Mouse (Mus musculus) liver, embryonic 14.5 days (tissue): Measurements from ENCODE around the gene Foxn3.

ENCODE experiments used
- CTCF ChIP-seq: IDR thresholded peaks from 2 replicates; pipeline ENCODE4 v1.5.1; 2016; ENCODE audit warnings: antibody characterized with exemption, low read depth, control low read depth
- EP300 ChIP-seq: IDR thresholded peaks from 2 replicates; pipeline ENCODE4 v1.6.1; 2016; ENCODE audit warnings: antibody characterized with exemption, low read depth

DNA sequence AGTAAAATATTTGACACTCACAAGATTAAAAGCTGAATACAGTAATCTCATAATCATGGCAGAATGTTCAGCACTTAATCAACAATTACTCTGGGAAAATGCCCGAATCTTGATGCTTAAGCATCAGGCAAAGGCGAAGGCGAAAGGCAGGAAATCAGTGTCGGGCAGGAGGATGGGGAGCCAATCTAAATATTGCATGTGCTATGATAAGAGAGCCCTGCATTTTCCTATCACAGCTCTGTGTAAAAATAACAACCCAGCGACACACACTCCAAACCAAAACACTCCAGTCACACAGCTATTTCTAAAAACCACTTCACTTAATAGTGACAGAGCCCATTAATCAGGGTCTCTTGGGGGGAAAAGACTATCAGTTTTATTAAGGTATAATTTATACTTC lies 305.8 kb downstream of the Foxn3 start:
- TF ChIP-seq CTCF (no peak), EP300 (no peak)
